Mouse (Mus musculus) erythroblast, adult 5-6 weeks (primary cell): Measurements from ENCODE around the gene Plvap. TPM values are rescaled to one million over a fixed set of nuclear protein-coding genes. Genes with fewer than 3 reads are reported as not detected.

ENCODE experiments used
- total RNA-seq, 2 experiments: library from RNA; stranded (forward) in 1 of 2; stranded (reverse) in 1 of 2; fragments of 150-400 nt in 1 of 2; fragments of 200-764, 138-1000 nt in 1 of 2; gene quantifications; 2 replicates each; pipeline versions ENCODE4 v1.2.3 to v1.2.4; 2015 to 2017; ENCODE audit warnings: low replicate concordance in 2 of 2

Gene Plvap
- total RNA-seq, 2 experiments from 2014 or later: 0.26 TPM; not detected in 1

Other genes with a start within 250 kb of the Plvap start
- 8.1 and 13.6 TPM in 2 replicates for gene Myo9b, start 239.0 kb downstream of the Plvap start, total RNA-seq (2015; ENCODE audit: low replicate concordance)
- 14.5 and 22.6 TPM in 2 replicates for gene Myo9b, start 239.0 kb downstream of the Plvap start, total RNA-seq (2017; ENCODE audit: low replicate concordance)
- 10.8 and 12.7 TPM in 2 replicates for gene Haus8, start 238.8 kb downstream of the Plvap start, total RNA-seq (2015; ENCODE audit: low replicate concordance)
- gene Haus8, start 238.8 kb downstream of the Plvap start, total RNA-seq (2017; ENCODE audit: low replicate concordance): 20.8 and 32.6 TPM in 2 replicates
- gene Use1, start 144.9 kb downstream of the Plvap start, total RNA-seq (2015; ENCODE audit: low replicate concordance): 35.2 and 37.4 TPM in 2 replicates
- gene Use1, start 144.9 kb downstream of the Plvap start, total RNA-seq (2017; ENCODE audit: low replicate concordance): 34.8 and 38.3 TPM in 2 replicates
- gene Ocel1, start 140.5 kb downstream of the Plvap start, total RNA-seq (2015; ENCODE audit: low replicate concordance): 2.1 and 4.0 TPM in 2 replicates
- gene Ocel1, start 140.5 kb downstream of the Plvap start, total RNA-seq (2017; ENCODE audit: low replicate concordance): 2.6 and 3.2 TPM in 2 replicates
- gene Nr2f6, start 129.8 kb downstream of the Plvap start, total RNA-seq (2015; ENCODE audit: low replicate concordance): 1.7 and 6.9 TPM in 2 replicates
- gene Nr2f6, start 129.8 kb downstream of the Plvap start, total RNA-seq (2017; ENCODE audit: low replicate concordance): 0.42 and 0.94 TPM in 2 replicates
- gene Ushbp1, start 116.0 kb downstream of the Plvap start, total RNA-seq (2015; ENCODE audit: low replicate concordance): not detected in 2 replicates
- not detected in 2 replicates for gene Ushbp1, start 116.0 kb downstream of the Plvap start, total RNA-seq (2017; ENCODE audit: low replicate concordance)
- gene Babam1, start 114.9 kb downstream of the Plvap start, total RNA-seq (2015; ENCODE audit: low replicate concordance): 31.9 and 60.8 TPM in 2 replicates
- 29.0 and 35.2 TPM in 2 replicates for gene Babam1, start 114.9 kb downstream of the Plvap start, total RNA-seq (2017; ENCODE audit: low replicate concordance)
- 8.2 and 10.8 TPM in 2 replicates for gene Ankle1, start 105.7 kb downstream of the Plvap start, total RNA-seq (2015; ENCODE audit: low replicate concordance)
- 35.5 and 44.7 TPM in 2 replicates for gene Ankle1, start 105.7 kb downstream of the Plvap start, total RNA-seq (2017; ENCODE audit: low replicate concordance)
- 0.58 and 0.63 TPM in 2 replicates for gene Abhd8, start 48.1 kb downstream of the Plvap start, total RNA-seq (2015; ENCODE audit: low replicate concordance)
- gene Abhd8, start 48.1 kb downstream of the Plvap start, total RNA-seq (2017; ENCODE audit: low replicate concordance): 2.2 and 3.5 TPM in 2 replicates
- gene Mrpl34, start 46.8 kb downstream of the Plvap start, total RNA-seq (2015; ENCODE audit: low replicate concordance): 1.9 and 20.9 TPM in 2 replicates
- 6.0 and 12.1 TPM in 2 replicates for gene Mrpl34, start 46.8 kb downstream of the Plvap start, total RNA-seq (2017; ENCODE audit: low replicate concordance)
- gene Dda1, start 42.6 kb downstream of the Plvap start, total RNA-seq (2015; ENCODE audit: low replicate concordance): 7.7 and 15.0 TPM in 2 replicates
- gene Dda1, start 42.6 kb downstream of the Plvap start, total RNA-seq (2017; ENCODE audit: low replicate concordance): 5.7 and 7.9 TPM in 2 replicates
- 0.21 TPM in 1 of 2 replicates, not detected in the other for gene Ano8, start 25.8 kb downstream of the Plvap start, total RNA-seq (2015; ENCODE audit: low replicate concordance)
- gene Ano8, start 25.8 kb downstream of the Plvap start, total RNA-seq (2017; ENCODE audit: low replicate concordance): 0.14 TPM in 1 of 2 replicates, not detected in the other
- gene Gtpbp3, start 23.6 kb downstream of the Plvap start, total RNA-seq (2015; ENCODE audit: low replicate concordance): 0.58 and 3.1 TPM in 2 replicates
- gene Gtpbp3, start 23.6 kb downstream of the Plvap start, total RNA-seq (2017; ENCODE audit: low replicate concordance): 1.7 and 3.9 TPM in 2 replicates
- not detected in 2 replicates for gene Ccdc194, start 14.0 kb upstream of the Plvap start, total RNA-seq (2015; ENCODE audit: low replicate concordance)
- not detected in 2 replicates for gene Ccdc194, start 14.0 kb upstream of the Plvap start, total RNA-seq (2017; ENCODE audit: low replicate concordance)
- gene Bst2, start 25.7 kb upstream of the Plvap start, total RNA-seq (2015; ENCODE audit: low replicate concordance): 5.6 and 7.7 TPM in 2 replicates
- 8.2 and 10.1 TPM in 2 replicates for gene Bst2, start 25.7 kb upstream of the Plvap start, total RNA-seq (2017; ENCODE audit: low replicate concordance)
- gene Mvb12a, start 31.2 kb upstream of the Plvap start, total RNA-seq (2015; ENCODE audit: low replicate concordance): 11.3 and 18.6 TPM in 2 replicates
- gene Mvb12a, start 31.2 kb upstream of the Plvap start, total RNA-seq (2017; ENCODE audit: low replicate concordance): 5.0 and 9.1 TPM in 2 replicates
- gene Tmem221, start 47.1 kb upstream of the Plvap start, total RNA-seq (2015; ENCODE audit: low replicate concordance): not detected in 2 replicates
- not detected in 2 replicates for gene Tmem221, start 47.1 kb upstream of the Plvap start, total RNA-seq (2017; ENCODE audit: low replicate concordance)
- gene Nxnl1, start 54.8 kb upstream of the Plvap start, total RNA-seq (2015; ENCODE audit: low replicate concordance): not detected in 2 replicates
- gene Nxnl1, start 54.8 kb upstream of the Plvap start, total RNA-seq (2017; ENCODE audit: low replicate concordance): not detected in 2 replicates
- 0.42 and 1.2 TPM in 2 replicates for gene Slc27a1, start 57.1 kb upstream of the Plvap start, total RNA-seq (2015; ENCODE audit: low replicate concordance)
- 0.51 TPM in 1 of 2 replicates, not detected in the other for gene Slc27a1, start 57.1 kb upstream of the Plvap start, total RNA-seq (2017; ENCODE audit: low replicate concordance)
- gene Pgls, start 80.4 kb upstream of the Plvap start, total RNA-seq (2015; ENCODE audit: low replicate concordance): 24.0 and 27.4 TPM in 2 replicates
- 13.5 and 23.2 TPM in 2 replicates for gene Pgls, start 80.4 kb upstream of the Plvap start, total RNA-seq (2017; ENCODE audit: low replicate concordance)
- not detected in 2 replicates for gene Fam129c, start 85.9 kb upstream of the Plvap start, total RNA-seq (2015; ENCODE audit: low replicate concordance)
- not detected in 2 replicates for gene Fam129c, start 85.9 kb upstream of the Plvap start, total RNA-seq (2017; ENCODE audit: low replicate concordance)
- gene Colgalt1, start 99.2 kb upstream of the Plvap start, total RNA-seq (2015; ENCODE audit: low replicate concordance): 9.8 and 19.9 TPM in 2 replicates
- gene Colgalt1, start 99.2 kb upstream of the Plvap start, total RNA-seq (2017; ENCODE audit: low replicate concordance): 9.6 and 10.8 TPM in 2 replicates
- not detected in 2 replicates for gene Unc13a, start 160.0 kb upstream of the Plvap start, total RNA-seq (2015; ENCODE audit: low replicate concordance)
- 0.17 and 2.4 TPM in 2 replicates for gene Unc13a, start 160.0 kb upstream of the Plvap start, total RNA-seq (2017; ENCODE audit: low replicate concordance)
- 1.2 and 1.9 TPM in 2 replicates for gene Jak3, start 164.5 kb upstream of the Plvap start, total RNA-seq (2015; ENCODE audit: low replicate concordance)
- gene Jak3, start 164.5 kb upstream of the Plvap start, total RNA-seq (2017; ENCODE audit: low replicate concordance): 0.43 and 1.4 TPM in 2 replicates
- 8.5 TPM in 1 of 2 replicates, not detected in the other for gene Insl3, start 177.5 kb upstream of the Plvap start, total RNA-seq (2015; ENCODE audit: low replicate concordance)
- gene Insl3, start 177.5 kb upstream of the Plvap start, total RNA-seq (2017; ENCODE audit: low replicate concordance): not detected in 2 replicates
- gene B3gnt3, start 190.0 kb upstream of the Plvap start, total RNA-seq (2015; ENCODE audit: low replicate concordance): 6.1 and 16.5 TPM in 2 replicates
- gene B3gnt3, start 190.0 kb upstream of the Plvap start, total RNA-seq (2017; ENCODE audit: low replicate concordance): 11.2 and 12.9 TPM in 2 replicates
- gene Fcho1, start 214.0 kb upstream of the Plvap start, total RNA-seq (2015; ENCODE audit: low replicate concordance): 20.2 and 26.5 TPM in 2 replicates
- 44.8 and 52.8 TPM in 2 replicates for gene Fcho1, start 214.0 kb upstream of the Plvap start, total RNA-seq (2017; ENCODE audit: low replicate concordance)